Mouse (Mus musculus) thymus, postnatal 0 days (tissue): ENCODE measurements at regions not wholly inside any gene's neighbourhood (a gene's known extent, or its start where the extent isn't known, plus 50 kb on each side); places are given as distances from the start of the nearest gene placed in this dataset.

ENCODE experiments used
- DNase-seq: peaks from one replicate; pipeline ENCODE4 v3.0.0-alpha.2; 2015; ENCODE audit warnings: low spot score

GRCm38 (mm10) chr2:71689041-71689440, 56.4 kb upstream of the Itga6 start:
- DNase-seq: no peak

GRCm38 (mm10) chr2:71690277-71691161, 54.9 kb upstream of the Itga6 start:
- DNase-seq: no peak

- DNase-seq: no peak
These were observed 50.6 kb upstream of the Itga6 start for GRCm38 (mm10) chr2:71694758-71695310.
